Mouse (Mus musculus): ENCODE results near the gene Stom. TPM values are rescaled to one million over a fixed set of nuclear protein-coding genes. Genes with fewer than 3 reads are reported as not detected.

Stom gene
- polyA plus RNA-seq, 2 experiments = 77.0 to 149 TPM

DNA sequence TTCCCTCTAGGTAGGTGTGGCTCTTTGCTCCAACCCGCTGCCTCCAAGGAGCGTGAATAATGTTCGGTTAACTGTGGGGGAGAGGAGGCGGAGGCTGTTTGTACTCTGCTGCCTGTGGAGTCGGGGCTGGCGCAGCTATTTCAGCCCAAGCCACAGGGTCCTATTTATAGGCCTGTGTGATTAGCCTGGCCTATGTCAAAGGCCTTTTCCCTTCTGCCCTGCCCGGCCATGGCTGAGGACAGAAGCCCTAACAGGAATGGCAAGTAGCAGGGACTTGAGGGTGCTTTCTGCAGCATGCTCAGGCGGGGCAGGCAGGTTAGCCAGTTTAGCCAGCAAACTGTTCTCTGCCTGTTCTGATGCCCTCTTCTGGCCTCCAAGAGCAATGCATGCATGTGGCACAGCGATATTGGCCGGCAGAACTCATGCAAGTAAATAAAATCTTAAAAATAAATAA lies 66.2 kb downstream of the Stom start:
- TF ChIP-seq EP300 (IDR thresholded peaks at IDR 0.05; ENCODE audit: low read depth) = no peak
- TF ChIP-seq CTCF (IDR thresholded peaks at IDR 0.05; ENCODE audit: low read depth) = peak; percentile 83
- Histone ChIP-seq H3K36me3 (replicated peaks; ENCODE audit: control insufficient read depth, insufficient read depth, low read depth) (no peaks in the 10 kb centered on the region), H3K4me3 (ENCODE audit: insufficient read depth in 1 of 2, low read depth in 2 of 2, low read length in 2 of 2) (no peak overlapping the region), H3K4me2 (ENCODE audit: low read depth) (no peak overlapping the region), H3K9me3 (ENCODE audit: control insufficient read depth, low read length) (no peaks in the 10 kb centered on the region), H3K9ac (replicated peaks) (no peak overlapping the region), H3K27ac (no peak overlapping the region), H3K4me1 (replicated peaks; ENCODE audit: control insufficient read depth in 2 of 2, insufficient read depth in 2 of 2, low read length in 1 of 2) (no peaks in the 10 kb centered on the region; a peak in 1 of 4 replicates), H3K27me3 (ENCODE audit: control insufficient read depth, insufficient read depth, low read length) (no peaks in the 10 kb centered on the region)
- 22% methylated on average over 10 of the region's 10 CpGs for WGBS (ENCODE audit: insufficient replicate concordance)
- ATAC-seq (ENCODE audit: insufficient read depth) (no peak), DNase-seq (ENCODE audit: low read depth in 3 of 3, low spot score in 3 of 3) (peak in 1 of 3 experiments; percentile 25)

DNA sequence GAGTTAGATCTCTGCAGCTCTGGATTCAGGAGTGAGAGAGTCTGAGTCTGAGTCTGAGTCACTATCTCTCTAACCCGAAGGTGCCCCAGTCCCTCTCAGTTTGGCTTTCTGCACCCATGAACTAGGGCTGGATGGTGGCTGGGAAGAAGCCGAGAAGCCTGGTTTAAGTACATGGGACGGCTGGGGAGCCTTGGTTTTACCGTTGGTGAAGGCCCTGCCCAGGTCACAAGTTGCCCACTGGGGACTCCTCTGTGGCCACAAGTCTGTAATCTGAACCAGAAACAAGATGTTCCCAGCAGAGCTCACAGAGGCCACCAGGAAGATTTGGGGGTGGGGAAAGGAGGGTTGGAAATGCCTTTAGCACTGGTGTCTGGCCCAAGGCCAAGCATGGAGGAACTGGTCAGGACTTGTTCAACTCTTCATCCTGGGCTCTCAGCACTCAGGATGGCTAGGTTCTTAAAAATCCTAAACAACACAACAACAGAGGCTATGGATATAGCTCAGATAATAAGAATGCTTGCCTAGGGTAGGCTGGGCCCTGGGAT lies 67.0 kb downstream of the Stom start:
- Histone ChIP-seq H3K27ac (no peak overlapping the region), H3K4me2 (ENCODE audit: low read depth) (no peak overlapping the region), H3K36me3 (replicated peaks; ENCODE audit: control insufficient read depth, insufficient read depth, low read depth) (no peaks in the 10 kb centered on the region), H3K27me3 (ENCODE audit: control insufficient read depth, insufficient read depth, low read length) (no peaks in the 10 kb centered on the region), H3K4me3 (ENCODE audit: insufficient read depth in 1 of 2, low read depth in 2 of 2, low read length in 2 of 2) (no peak overlapping the region), H3K9me3 (ENCODE audit: control insufficient read depth, low read length) (no peaks in the 10 kb centered on the region), H3K4me1 (replicated peaks; ENCODE audit: control insufficient read depth in 2 of 2, insufficient read depth in 2 of 2, low read length in 1 of 2) (no peaks in the 10 kb centered on the region; a peak in 1 of 4 replicates), H3K9ac (replicated peaks) (no peak overlapping the region)
- no peak for DNase-seq (ENCODE audit: low read depth in 3 of 3, low spot score in 3 of 3)
- no peak for ATAC-seq (ENCODE audit: insufficient read depth)
- WGBS (ENCODE audit: insufficient replicate concordance) = 61% methylated on average over 4 of the region's 4 CpGs
- TF ChIP-seq CTCF (IDR thresholded peaks at IDR 0.05; ENCODE audit: low read depth) = no peak
- TF ChIP-seq EP300 (IDR thresholded peaks at IDR 0.05; ENCODE audit: low read depth) = no peak

DNA sequence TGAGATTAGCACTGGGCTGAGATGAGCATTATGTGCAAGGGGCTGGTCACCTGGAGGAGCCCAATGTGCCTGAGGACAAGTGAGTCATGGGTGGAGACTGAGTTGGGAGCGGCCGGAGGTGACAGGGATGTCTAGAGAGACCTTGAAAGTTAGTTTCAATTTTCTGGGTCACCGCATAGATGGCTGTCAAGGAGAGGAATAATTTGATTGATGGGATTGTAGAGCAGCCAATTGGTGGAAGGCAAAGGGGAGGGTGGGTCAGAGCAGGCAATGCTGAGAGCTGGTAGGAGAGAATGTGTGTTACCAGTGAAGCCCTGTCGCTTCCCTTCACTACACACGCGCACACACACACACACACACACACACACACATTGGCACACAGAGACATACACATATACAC lies 67.6 kb downstream of the Stom start:
- no peaks in the 10 kb centered on the region for H3K27me3 ChIP-seq (ENCODE audit: control insufficient read depth, insufficient read depth, low read length)
- TF ChIP-seq EP300 (IDR thresholded peaks at IDR 0.05; ENCODE audit: low read depth) (no peak), CTCF (IDR thresholded peaks at IDR 0.05; ENCODE audit: low read depth) (no peak)
- H3K4me3 ChIP-seq (ENCODE audit: insufficient read depth in 1 of 2, low read depth in 2 of 2, low read length in 2 of 2) = no peak overlapping the region
- no peak overlapping the region for H3K27ac ChIP-seq
- WGBS (ENCODE audit: insufficient replicate concordance) = 73% methylated on average over 6 of the region's 6 CpGs
- no peaks in the 10 kb centered on the region for H3K36me3 ChIP-seq (replicated peaks; ENCODE audit: control insufficient read depth, insufficient read depth, low read depth)
- no peak overlapping the region for H3K9ac ChIP-seq (replicated peaks)
- no peak for DNase-seq (ENCODE audit: low read depth in 3 of 3, low spot score in 3 of 3)
- H3K9me3 ChIP-seq (ENCODE audit: control insufficient read depth, low read length) = no peaks in the 10 kb centered on the region
- H3K4me2 ChIP-seq (ENCODE audit: low read depth) = no peak overlapping the region
- no peak for ATAC-seq (ENCODE audit: insufficient read depth)
- no peaks in the 10 kb centered on the region; a peak in 1 of 4 replicates for H3K4me1 ChIP-seq (replicated peaks; ENCODE audit: control insufficient read depth in 2 of 2, insufficient read depth in 2 of 2, low read length in 1 of 2)

DNA sequence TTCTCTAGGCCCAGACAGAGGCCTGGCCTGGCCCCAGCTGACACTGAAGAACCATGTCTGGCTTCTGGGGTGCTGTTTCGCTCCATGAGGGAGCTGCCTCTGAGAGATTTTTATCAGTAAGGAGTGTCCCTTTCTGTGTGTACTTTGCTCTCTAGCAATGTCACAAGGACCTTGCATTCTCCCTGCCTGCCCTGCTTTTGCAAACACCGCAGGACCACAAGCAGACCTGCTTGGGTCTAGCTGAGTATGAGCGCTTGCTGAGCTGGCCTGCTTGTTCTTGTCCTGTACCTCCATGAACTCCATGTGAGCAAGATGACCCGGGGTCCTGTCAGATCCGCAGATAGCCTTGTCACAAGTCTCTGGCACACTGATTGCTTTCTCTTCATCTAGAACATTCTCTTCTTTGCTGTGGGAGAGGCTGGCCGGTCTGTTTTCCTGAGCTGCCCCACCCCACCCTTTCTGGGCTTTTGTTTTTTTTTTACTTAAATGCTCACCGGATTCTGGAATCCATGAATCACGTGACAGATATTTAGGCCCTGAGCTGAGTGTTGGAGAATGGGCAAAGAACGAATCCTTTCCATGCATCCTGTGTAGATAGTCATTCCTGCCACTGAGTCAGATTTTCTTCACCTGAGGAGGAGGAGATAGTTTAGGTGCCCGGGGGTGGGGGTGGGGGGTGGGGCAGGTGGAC lies 68.8 kb downstream of the Stom start:
- Histone ChIP-seq H3K27me3 (ENCODE audit: control insufficient read depth, insufficient read depth, low read length) (no peaks in the 10 kb centered on the region), H3K9ac (replicated peaks) (no peak overlapping the region), H3K27ac (no peak overlapping the region), H3K4me2 (ENCODE audit: low read depth) (no peak overlapping the region), H3K4me1 (replicated peaks; ENCODE audit: control insufficient read depth in 2 of 2, insufficient read depth in 2 of 2, low read length in 1 of 2) (no peaks in the 10 kb centered on the region; a peak in 1 of 4 replicates), H3K9me3 (ENCODE audit: control insufficient read depth, low read length) (no peaks in the 10 kb centered on the region), H3K36me3 (replicated peaks; ENCODE audit: control insufficient read depth, insufficient read depth, low read depth) (no peaks in the 10 kb centered on the region), H3K4me3 (ENCODE audit: insufficient read depth in 1 of 2, low read depth in 2 of 2, low read length in 2 of 2) (no peak overlapping the region)
- DNase-seq (ENCODE audit: low read depth in 3 of 3, low spot score in 3 of 3) = no peak
- no peak for TF ChIP-seq EP300 (IDR thresholded peaks at IDR 0.05; ENCODE audit: low read depth)
- no peak for TF ChIP-seq CTCF (IDR thresholded peaks at IDR 0.05; ENCODE audit: low read depth)
- WGBS (ENCODE audit: insufficient replicate concordance) = 61% methylated on average over 10 of the region's 10 CpGs
- no peak for ATAC-seq (ENCODE audit: insufficient read depth)

DNA sequence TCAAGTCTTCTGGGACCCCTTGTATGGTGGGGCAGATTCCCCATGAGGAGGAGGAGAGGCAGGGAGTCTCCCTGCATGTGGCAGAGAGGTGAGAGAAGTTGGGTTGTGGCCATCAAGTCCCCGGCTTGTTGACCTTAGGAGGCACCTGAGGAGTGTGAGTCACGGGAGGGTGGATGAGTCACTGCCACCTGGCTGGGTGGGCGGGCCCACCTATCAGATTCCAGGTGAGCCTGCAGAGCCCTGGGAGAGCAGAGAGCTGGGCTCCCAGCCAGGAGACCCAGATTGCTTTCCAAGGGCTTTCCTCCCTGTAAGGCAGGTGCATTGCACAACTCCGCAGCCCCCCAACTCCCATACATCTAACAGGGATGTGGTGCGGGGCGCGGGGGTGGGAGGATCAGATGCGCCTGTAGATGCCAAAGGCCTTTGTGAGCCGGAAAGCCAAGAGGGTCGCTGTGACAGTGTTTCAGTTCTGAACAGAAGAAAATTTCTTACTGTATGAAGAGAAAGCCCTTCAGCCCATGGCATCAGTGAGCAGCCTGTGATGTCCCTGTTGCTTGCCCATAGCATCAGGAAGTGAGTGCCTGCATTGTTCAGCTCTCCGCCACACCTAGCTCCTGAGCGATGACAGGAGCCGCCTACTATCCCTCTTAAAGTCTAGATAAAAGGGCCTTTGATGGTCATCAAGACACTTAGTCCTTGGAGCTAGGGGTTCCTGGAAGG lies 69.5 kb downstream of the Stom start:
- H3K4me1 ChIP-seq (replicated peaks; ENCODE audit: control insufficient read depth in 2 of 2, insufficient read depth in 2 of 2, low read length in 1 of 2) = no peaks in the 10 kb centered on the region; a peak in 1 of 4 replicates
- no peak overlapping the region for H3K4me2 ChIP-seq (ENCODE audit: low read depth)
- WGBS (ENCODE audit: insufficient replicate concordance) = 74% methylated on average over 13 of the region's 13 CpGs
- no peak for DNase-seq (ENCODE audit: low read depth in 3 of 3, low spot score in 3 of 3)
- no peak overlapping the region for H3K4me3 ChIP-seq (ENCODE audit: insufficient read depth in 1 of 2, low read depth in 2 of 2, low read length in 2 of 2)
- no peak overlapping the region for H3K9ac ChIP-seq (replicated peaks)
- no peak for TF ChIP-seq CTCF (IDR thresholded peaks at IDR 0.05; ENCODE audit: low read depth)
- TF ChIP-seq EP300 (IDR thresholded peaks at IDR 0.05; ENCODE audit: low read depth) = no peak
- no peaks in the 10 kb centered on the region for H3K36me3 ChIP-seq (replicated peaks; ENCODE audit: control insufficient read depth, insufficient read depth, low read depth)
- ATAC-seq (ENCODE audit: insufficient read depth) = no peak
- no peaks in the 10 kb centered on the region for H3K9me3 ChIP-seq (ENCODE audit: control insufficient read depth, low read length)
- no peak overlapping the region for H3K27ac ChIP-seq
- H3K27me3 ChIP-seq (ENCODE audit: control insufficient read depth, insufficient read depth, low read length) = no peaks in the 10 kb centered on the region

Measured in liver, embryonic 14.5 days (tissue).